Mouse (Mus musculus): ENCODE results near the gene 4930467E23Rik.
"Not testable (repeated sequence)": the region's sequence is repeated elsewhere in the genome, so short reads cannot be mapped to it uniquely, and the experiment has no call there.

DNA sequence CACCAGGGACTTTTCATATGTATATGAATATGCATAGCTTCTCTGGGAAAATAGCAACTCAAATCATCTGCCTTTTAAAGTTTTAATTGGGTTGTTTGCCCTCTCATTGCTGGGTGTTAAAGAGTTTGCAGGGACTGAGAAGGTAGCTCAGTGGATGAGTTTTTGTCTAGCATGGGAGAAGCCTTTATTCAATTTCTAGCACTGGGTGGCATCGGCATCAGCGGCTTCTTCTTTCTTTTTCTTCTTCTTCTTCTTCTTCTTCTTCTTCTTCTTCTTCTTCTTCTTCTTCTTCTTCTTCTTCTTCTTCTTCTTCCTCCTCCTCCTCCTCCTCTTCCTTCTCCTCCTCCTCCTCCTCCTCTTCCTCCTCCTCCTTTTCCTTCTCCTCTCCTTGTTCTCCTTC lies 28.1 kb upstream of the 4930467E23Rik start:
- TF ChIP-seq POLR2A (IDR thresholded peaks at IDR 0.05; ENCODE audit: borderline replicate concordance, low read depth, low read length); CTCF (IDR thresholded peaks at IDR 0.05; ENCODE audit: low read depth, low read length): not testable (repeated sequence)

Measured in bone marrow macrophage, adult 2 months (primary cell).